In the genomic region with DNA sequence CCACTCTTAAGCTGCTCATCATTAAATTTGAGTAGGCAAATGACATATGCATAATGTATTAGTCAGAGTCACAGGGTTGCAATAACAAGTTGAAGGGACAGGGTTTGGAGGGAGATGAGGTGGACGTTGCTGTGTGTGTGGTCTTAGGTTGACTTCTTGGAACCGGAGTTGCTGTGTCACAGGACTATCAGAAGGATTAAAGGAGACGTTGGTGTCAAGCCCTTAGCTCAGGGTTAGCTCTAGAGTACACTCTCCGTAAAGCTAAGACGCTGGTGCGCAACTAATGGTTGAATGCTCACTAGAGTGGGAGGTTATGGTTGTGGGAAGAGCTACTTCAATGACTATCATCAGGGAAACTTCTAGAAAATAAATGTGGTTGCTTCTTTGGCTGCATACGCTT, we compare ENCODE assay signal across 14 mouse cellular contexts.
"Had no signal": no experiment of that assay in that cellular context is flagged by ENCODE, and none has a peak within 500 bp of the region (broad histone marks: within the 10 kb centered on the region; RNA-seq: fewer than 3 reads in every experiment).

No protein-coding gene starts in this region.

- H3K4me3 ChIP-seq: limb, embryonic 13.5 days; neural tube, embryonic 12.5 days; stomach, embryonic 15.5 days had no signal

- H3K9ac ChIP-seq: limb, embryonic 13.5 days; liver, embryonic 14.5 days; neural tube, embryonic 12.5 days; stomach, embryonic 15.5 days had no signal

- H3K9me3 ChIP-seq: limb, embryonic 13.5 days; neural tube, embryonic 12.5 days; stomach, embryonic 15.5 days had no signal

- H3K4me2 ChIP-seq: limb, embryonic 13.5 days; neural tube, embryonic 12.5 days; stomach, embryonic 15.5 days had no signal

- H3K4me1 ChIP-seq: neural tube, embryonic 12.5 days had no signal

- DNase-seq: kidney, adult 8-10 months; kidney, postnatal 25 days; layer of hippocampus, adult 9-11 months; left cerebral cortex, postnatal 4 days; lung, adult 18-20 months; midbrain, embryonic 14.5 days; retina, postnatal 1 day; right cerebral cortex, postnatal 4 days; spleen, adult 18-20 months; thymus, postnatal 36 days had no signal

- H3K36me3 ChIP-seq: limb, embryonic 13.5 days; neural tube, embryonic 12.5 days; stomach, embryonic 15.5 days had no signal

- H3K27ac ChIP-seq: limb, embryonic 13.5 days; liver, embryonic 14.5 days; neural tube, embryonic 12.5 days; stomach, embryonic 15.5 days had no signal

- H3K27me3 ChIP-seq: limb, embryonic 13.5 days; neural tube, embryonic 12.5 days; stomach, embryonic 15.5 days had no signal
